Mouse (Mus musculus) limb, embryonic 12.5 days (tissue): Measurements from ENCODE around the gene Ptpro. TPM values are rescaled to one million over a fixed set of nuclear protein-coding genes. Genes with fewer than 3 reads are reported as not detected.
A peak's percentile ranks its signal among the peaks of the same experiment; 100 is the strongest.
"Not testable (repeated sequence)": the region's sequence is repeated elsewhere in the genome, so short reads cannot be mapped to it uniquely, and the experiment has no call there.

Experiments
- ATAC-seq: fragments of 200-750 bp; cut with Nextera tagmentation; 2 replicates; pipeline ENCODE4 v1.8.0; 2017; ENCODE audit warnings: low read depth, moderate TSS enrichment; ENCODE audit not compliant: insufficient number of reproducible peaks, insufficient read depth, low FRiP score, low TSS enrichment
- H3K27ac ChIP-seq: fragments of 300-500 bp; sonication (generic); 2 replicates; pipeline ENCODE4 v1.5.1; 2016; ENCODE audit warnings: mild to moderate bottlenecking, moderate library complexity
- H3K27me3 ChIP-seq: fragments of 300-500 bp; sonication (generic); 2 replicates; pipeline ENCODE4 v1.6.1; 2016; ENCODE audit warnings: mild to moderate bottlenecking, moderate library complexity
- H3K36me3 ChIP-seq: fragments of 300-500 bp; sonication (generic); 2 replicates; pipeline ENCODE4 v1.6.1; 2016; ENCODE audit warnings: mild to moderate bottlenecking, moderate library complexity
- H3K4me1 ChIP-seq: fragments of 300-500 bp; sonication (generic); replicated peaks from 2 replicates; pipeline ENCODE4 v1.6.1; 2016
- H3K4me2 ChIP-seq: fragments of 300-500 bp; sonication (generic); 2 replicates; pipeline ENCODE4 v1.6.1; 2016; ENCODE audit warnings: mild to moderate bottlenecking, moderate library complexity
- H3K4me3 ChIP-seq: fragments of 300-500 bp; sonication (generic); replicated peaks from 2 replicates; pipeline ENCODE4 v1.5.1; 2016; ENCODE audit warnings: mild to moderate bottlenecking
- H3K9ac ChIP-seq: fragments of 300-500 bp; sonication (generic); replicated peaks from 2 replicates; pipeline ENCODE4 v1.6.1; 2016; ENCODE audit warnings: mild to moderate bottlenecking, moderate library complexity
- H3K9me3 ChIP-seq: fragments of 300-500 bp; sonication (generic); 2 replicates; pipeline ENCODE4 v1.6.1; 2016; ENCODE audit warnings: mild to moderate bottlenecking, moderate library complexity
- WGBS: fragments of 180-500 bp; shearing (Covaris S2); methylation state at CpG from one replicate; pipeline ENCODE4 v1.1.7; 2016; 5-methylcytosine and 5-hydroxymethylcytosine counted together
- polyA plus RNA-seq: library from polyadenylated mRNA; unstranded; fragments of >200 nt; fragmentation: Nextera tagmentation; extraction: Ambion mirVana; gene quantifications from 2 replicates; pipeline ENCODE4 v1.2.1, GENCODE M21; 2016

The Ptpro gene
- polyA plus RNA-seq, 1 experiment from 2014 or later, result 0.38 TPM

- ATAC-seq, result no peak
- H3K4me3 ChIP-seq, result no peak overlapping the region
- WGBS, result 74% methylated on average over 4 of the region's 4 CpGs
- no peaks in the 10 kb centered on the region for H3K36me3 ChIP-seq
- no peak overlapping the region for H3K27ac ChIP-seq
- peaks cover 4% of the 10 kb centered on the region; the same call in 1 of the 2 replicates for H3K4me1 ChIP-seq
- no peaks in the 10 kb centered on the region for H3K27me3 ChIP-seq
- H3K4me2 ChIP-seq, result no peak overlapping the region
- H3K9me3 ChIP-seq, result no peaks in the 10 kb centered on the region
- H3K9ac ChIP-seq, result no peak overlapping the region
Measured at GRCm38 (mm10) chr6:137422777-137423176, 170.7 kb downstream of the Ptpro start.

GRCm38 (mm10) chr6:137423830-137424229, 171.7 kb downstream of the Ptpro start:
- peaks cover 2% of the 10 kb centered on the region; the same call in 1 of the 2 replicates for H3K9me3 ChIP-seq
- no peak overlapping the region for H3K9ac ChIP-seq
- no peaks in the 10 kb centered on the region for H3K27me3 ChIP-seq
- no peak overlapping the region for H3K4me2 ChIP-seq
- no peak for ATAC-seq
- H3K4me3 ChIP-seq, result no peak overlapping the region
- no peaks in the 10 kb centered on the region for H3K36me3 ChIP-seq
- WGBS, result 67% methylated on average over 10 of the region's 10 CpGs
- H3K4me1 ChIP-seq, result peaks cover 4% of the 10 kb centered on the region; the same call in 1 of the 2 replicates
- no peak overlapping the region for H3K27ac ChIP-seq

GRCm38 (mm10) chr6:137425500-137426432, 173.6 kb downstream of the Ptpro start:
- no peak for ATAC-seq
- WGBS, result 47% methylated on average over 14 of the region's 14 CpGs
- peaks cover 5% of the 10 kb centered on the region; the same call in 1 of the 2 replicates for H3K9me3 ChIP-seq
- no peak overlapping the region for H3K9ac ChIP-seq
- no peaks in the 10 kb centered on the region for H3K27me3 ChIP-seq
- peaks cover 4% of the 10 kb centered on the region; the same call in 1 of the 2 replicates for H3K4me1 ChIP-seq
- H3K4me2 ChIP-seq, result no peak overlapping the region
- H3K27ac ChIP-seq, result no peak overlapping the region
- H3K36me3 ChIP-seq, result no peaks in the 10 kb centered on the region
- H3K4me3 ChIP-seq, result no peak overlapping the region

- H3K27ac ChIP-seq, result peak overlapping the region; percentile 84
- no peak overlapping the region for H3K9ac ChIP-seq
- H3K4me2 ChIP-seq, result no peak overlapping the region
- peaks cover 5% of the 10 kb centered on the region; the same call in 1 of the 2 replicates for H3K9me3 ChIP-seq
- H3K4me3 ChIP-seq, result no peak overlapping the region
- H3K27me3 ChIP-seq, result no peaks in the 10 kb centered on the region
- 50% methylated on average over 14 of the region's 14 CpGs for WGBS
- H3K4me1 ChIP-seq, result 0 out of 2 replicates have a peak, but pooled peaks cover 4% of the 10 kb centered on the region
- H3K36me3 ChIP-seq, result no peaks in the 10 kb centered on the region
- peak; percentile 87 for ATAC-seq
Measured at GRCm38 (mm10) chr6:137433521-137434137, 181.5 kb downstream of the Ptpro start.

GRCm38 (mm10) chr6:137437486-137437885, 185.4 kb downstream of the Ptpro start:
- no peaks in the 10 kb centered on the region for H3K27me3 ChIP-seq
- H3K4me2 ChIP-seq, result no peak overlapping the region
- no peak for ATAC-seq
- no peaks in the 10 kb centered on the region for H3K36me3 ChIP-seq
- no peak overlapping the region for H3K9ac ChIP-seq
- no peaks in the 10 kb centered on the region for H3K9me3 ChIP-seq
- no peak overlapping the region for H3K27ac ChIP-seq
- 0 out of 2 replicates have a peak, but pooled peaks cover 4% of the 10 kb centered on the region for H3K4me1 ChIP-seq
- 77% methylated on average over 4 of the region's 4 CpGs for WGBS
- H3K4me3 ChIP-seq, result no peak overlapping the region

GRCm38 (mm10) chr6:137437902-137438580, 185.9 kb downstream of the Ptpro start:
- Histone ChIP-seq H3K27me3 (no peaks in the 10 kb centered on the region), H3K27ac (no peak overlapping the region), H3K4me2 (no peak overlapping the region), H3K4me1 (0 out of 2 replicates have a peak, but pooled peaks cover 4% of the 10 kb centered on the region), H3K36me3 (no peaks in the 10 kb centered on the region), H3K9ac (no peak overlapping the region), H3K9me3 (no peaks in the 10 kb centered on the region), H3K4me3 (no peak overlapping the region)
- WGBS, result 48% methylated on average over 16 of the region's 16 CpGs
- ATAC-seq, result no peak

- no peaks in the 10 kb centered on the region for H3K9me3 ChIP-seq
- no peak for ATAC-seq
- no peak overlapping the region for H3K4me3 ChIP-seq
- H3K27me3 ChIP-seq, result no peaks in the 10 kb centered on the region
- no peaks in the 10 kb centered on the region for H3K4me1 ChIP-seq
- no peaks in the 10 kb centered on the region for H3K36me3 ChIP-seq
- 82% methylated on average over 19 of the region's 19 CpGs for WGBS
- no peak overlapping the region for H3K9ac ChIP-seq
- H3K4me2 ChIP-seq, result no peak overlapping the region
- H3K27ac ChIP-seq, result no peak overlapping the region
Measured at GRCm38 (mm10) chr6:137440559-137441486, 188.7 kb downstream of the Ptpro start.

GRCm38 (mm10) chr6:137443089-137443488, 191.0 kb downstream of the Ptpro start:
- peaks cover 8% of the 10 kb centered on the region; the same call in 1 of the 2 replicates for H3K4me1 ChIP-seq
- no peaks in the 10 kb centered on the region for H3K36me3 ChIP-seq
- H3K9ac ChIP-seq, result no peak overlapping the region
- H3K9me3 ChIP-seq, result no peaks in the 10 kb centered on the region
- no peak overlapping the region for H3K27ac ChIP-seq
- H3K4me3 ChIP-seq, result no peak overlapping the region
- H3K27me3 ChIP-seq, result no peaks in the 10 kb centered on the region
- 92% methylated on average over 12 of the region's 12 CpGs for WGBS
- no peak for ATAC-seq
- no peak overlapping the region for H3K4me2 ChIP-seq

- peaks cover 16% of the 10 kb centered on the region for H3K4me1 ChIP-seq
- H3K27ac ChIP-seq, H3K9me3 ChIP-seq, ATAC-seq, H3K36me3 ChIP-seq, H3K9ac ChIP-seq, H3K27me3 ChIP-seq, H3K4me3 ChIP-seq, H3K4me2 ChIP-seq: not testable (repeated sequence)
- WGBS, result 82% methylated on average over 6 of the region's 7 CpGs
Measured at GRCm38 (mm10) chr6:137446116-137446515, 194.0 kb downstream of the Ptpro start.

- H3K9me3 ChIP-seq, result no peaks in the 10 kb centered on the region
- 0 out of 2 replicates have a peak, but pooled peaks cover 3% of the 10 kb centered on the region for H3K4me1 ChIP-seq
- H3K27ac ChIP-seq, result no peak overlapping the region
- H3K27me3 ChIP-seq, result peaks cover 4% of the 10 kb centered on the region; the same call in 1 of the 2 replicates
- H3K9ac ChIP-seq, result 0 out of 2 replicates have a peak overlapping the region, but pooled peaks have one; percentile 34
- H3K4me2 ChIP-seq, result no peak overlapping the region
- no peaks in the 10 kb centered on the region for H3K36me3 ChIP-seq
- ATAC-seq, result peak; percentile 73; the same call in 1 of the 2 replicates
- no peak overlapping the region for H3K4me3 ChIP-seq
- WGBS, result 17% methylated on average over 10 of the region's 10 CpGs
Measured at GRCm38 (mm10) chr6:137455537-137456041, 203.5 kb downstream of the Ptpro start.
